Mouse (Mus musculus) liver, adult 2 months (tissue): ENCODE results near the gene Parp1.
"Not testable (repeated sequence)": the region's sequence is repeated elsewhere in the genome, so short reads cannot be mapped to it uniquely, and the experiment has no call there.

Experiments used
- CTCF ChIP-seq: fragments of 200-500 bp; IDR thresholded peaks from 2 replicates; pipeline ENCODE4 v1.5.1; 2011; ENCODE audit warnings: low read depth, low read length, control low read depth
- POLR2A ChIP-seq: fragments of 200-500 bp; IDR thresholded peaks from 2 replicates; pipeline ENCODE4 v1.6.1; 2011; ENCODE audit warnings: low read length, control low read depth; ENCODE audit not compliant: insufficient read depth; ENCODE audit errors: extremely low read depth

DNA sequence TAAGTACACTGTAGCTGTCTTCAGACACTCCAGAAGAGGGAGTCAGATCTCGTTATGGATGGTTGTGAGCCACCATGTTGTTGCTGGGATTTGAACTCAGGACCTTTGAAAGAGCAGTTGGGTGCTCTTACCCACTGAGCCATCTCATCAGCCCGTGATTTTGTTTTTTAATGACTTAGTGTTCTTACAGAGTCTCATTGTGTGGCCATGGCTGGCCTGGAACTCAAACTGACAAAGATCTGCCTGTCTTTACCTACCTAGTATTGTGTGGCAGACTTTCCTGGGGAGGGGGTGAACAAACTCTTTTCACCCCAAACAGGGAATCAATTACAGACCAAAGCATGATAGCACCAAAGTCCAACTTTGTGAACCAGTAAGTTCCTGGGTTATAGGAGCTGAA, 69.1 kb downstream of the Parp1 start:
- not testable (repeated sequence) for TF ChIP-seq CTCF, POLR2A
